Mouse (Mus musculus) spleen, postnatal 36 days (tissue): Measurements from ENCODE around the gene 2010109A12Rik.

ENCODE experiments used
- DNase-seq, 2 experiments: peaks; one replicate each; pipeline ENCODE4 v3.0.0; 2022; ENCODE audit warnings: low spot score in 2 of 2, mixed read lengths in 1 of 2

Gene 2010109A12Rik

DNA sequence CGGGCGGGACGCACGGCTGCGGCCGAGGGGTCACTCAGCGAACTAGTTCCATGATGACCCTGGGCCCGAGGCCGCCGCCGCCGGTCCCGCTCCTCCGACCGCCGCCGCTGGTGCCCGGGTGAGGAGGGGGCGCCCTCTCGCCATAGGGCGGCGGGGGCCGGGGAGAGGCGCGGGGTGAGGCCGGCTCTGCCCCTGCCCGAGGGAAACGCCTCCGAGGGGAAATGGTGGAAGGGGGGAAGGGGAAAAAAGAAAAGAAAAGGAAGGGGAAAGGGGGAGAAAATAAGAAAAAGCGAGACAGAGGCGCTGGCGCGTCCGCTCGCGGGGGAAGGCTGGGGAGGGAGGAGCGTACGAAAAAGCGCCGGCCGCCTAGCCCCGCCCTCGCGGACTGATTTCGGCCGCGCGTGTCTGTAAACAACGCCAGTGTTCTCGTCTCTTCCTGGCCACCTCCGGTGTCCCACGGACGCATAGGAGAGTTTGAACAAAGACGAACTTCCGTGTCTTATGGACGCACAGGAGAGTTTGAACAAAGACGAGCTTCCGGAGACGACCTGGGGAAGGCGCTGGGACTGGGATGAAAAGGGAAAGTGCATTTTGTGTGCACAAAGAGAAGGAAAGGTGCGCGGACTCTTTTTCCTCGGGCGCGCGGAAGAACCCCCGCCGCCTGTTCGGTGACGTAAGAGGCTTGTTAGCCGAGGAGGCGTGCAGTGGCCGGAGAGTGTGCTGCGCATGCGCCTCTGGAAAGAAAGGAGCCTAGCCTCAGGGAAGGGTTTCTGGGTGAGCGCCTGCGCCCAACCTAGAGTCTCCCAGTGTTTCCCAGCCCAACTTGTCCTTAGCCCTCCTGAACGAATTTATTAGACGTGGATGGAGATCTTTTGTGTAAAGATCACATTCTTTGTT lies at the start of gene 2010109A12Rik, which contains the start of gene Ccni:
Gene 2010109A12Rik (plus strand): TSS at position 410 of the 897 bp plus-strand sequence.
Gene Ccni (minus strand): TSS at position 387 of the 897 bp plus-strand sequence.
- peak; percentile 93 to 94 for DNase-seq

DNA sequence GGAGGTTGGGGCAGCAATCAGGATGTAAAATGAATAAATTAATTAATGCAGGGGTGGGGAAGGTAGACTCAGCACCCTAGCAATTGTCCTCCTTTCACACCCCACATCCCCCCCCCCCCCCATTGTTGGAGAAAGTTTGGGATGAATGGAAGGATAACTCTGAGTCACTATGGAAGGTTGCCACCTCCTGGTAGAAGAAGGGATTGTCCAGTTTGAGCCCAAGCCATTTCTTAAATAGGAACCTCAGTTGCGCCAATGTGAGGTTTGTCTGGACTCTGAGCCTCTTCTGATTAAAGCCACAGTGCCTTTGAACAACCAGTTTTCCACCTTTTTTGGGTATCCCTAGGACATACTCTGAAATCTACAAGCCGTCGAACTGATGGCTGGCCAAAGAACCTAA lies 42.8 kb upstream of the 2010109A12Rik start:
- DNase-seq = no peak

DNA sequence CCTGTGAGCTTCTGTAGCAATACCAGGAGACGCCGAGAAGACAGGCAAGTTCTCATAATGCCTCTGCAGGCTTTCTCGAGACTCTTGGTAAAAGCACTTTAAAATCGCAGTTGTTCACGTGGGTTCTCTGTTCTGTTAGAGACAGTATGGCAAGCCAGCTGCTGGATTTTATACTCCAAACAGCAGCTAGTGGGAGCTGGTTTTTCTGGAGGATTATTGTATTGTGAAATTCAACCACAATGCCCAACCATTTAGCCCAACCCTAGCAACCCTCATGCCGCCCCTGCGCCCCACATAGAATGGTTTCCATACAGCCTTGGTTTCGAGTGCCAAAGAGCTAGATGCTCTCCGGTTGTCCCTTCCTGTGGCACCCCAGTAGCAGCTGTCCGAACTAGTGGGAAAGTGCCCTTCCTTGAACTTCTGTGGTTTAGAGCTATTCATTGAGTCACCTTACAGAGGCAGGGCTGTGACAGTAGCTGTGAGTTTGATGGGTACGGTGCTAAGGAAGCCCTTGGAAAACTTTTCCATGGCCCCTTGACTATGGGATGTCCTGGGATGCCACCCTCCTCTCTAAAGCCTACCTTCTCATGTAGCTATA lies 38.3 kb upstream of the 2010109A12Rik start:
- no peak for DNase-seq

DNA sequence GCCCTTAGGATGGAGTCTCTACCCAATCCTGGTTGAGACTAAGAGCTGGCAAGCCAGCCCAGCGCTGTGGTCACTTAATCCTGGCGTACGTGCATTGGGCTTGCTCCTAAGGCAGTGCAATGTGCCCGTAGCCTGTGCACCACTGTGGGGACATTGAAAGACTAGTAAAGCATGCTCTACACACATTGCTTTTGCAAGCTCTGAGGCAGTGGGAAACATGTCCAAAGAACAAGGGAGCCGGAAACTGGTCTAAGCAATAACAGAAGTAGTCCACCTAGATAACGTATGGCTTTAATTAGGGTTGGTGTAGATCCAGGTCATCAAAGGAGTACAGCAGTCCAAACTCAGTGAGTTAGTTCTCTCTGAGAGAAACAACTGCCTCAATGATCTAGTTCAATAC lies 37.7 kb upstream of the 2010109A12Rik start:
- no peak for DNase-seq

GRCm38 (mm10) chr5:93171420-93171819 lies 34.9 kb upstream of the 2010109A12Rik start:
- no peak for DNase-seq

GRCm38 (mm10) chr5:93172536-93172935 lies 33.8 kb upstream of the 2010109A12Rik start:
- DNase-seq = no peak

DNA sequence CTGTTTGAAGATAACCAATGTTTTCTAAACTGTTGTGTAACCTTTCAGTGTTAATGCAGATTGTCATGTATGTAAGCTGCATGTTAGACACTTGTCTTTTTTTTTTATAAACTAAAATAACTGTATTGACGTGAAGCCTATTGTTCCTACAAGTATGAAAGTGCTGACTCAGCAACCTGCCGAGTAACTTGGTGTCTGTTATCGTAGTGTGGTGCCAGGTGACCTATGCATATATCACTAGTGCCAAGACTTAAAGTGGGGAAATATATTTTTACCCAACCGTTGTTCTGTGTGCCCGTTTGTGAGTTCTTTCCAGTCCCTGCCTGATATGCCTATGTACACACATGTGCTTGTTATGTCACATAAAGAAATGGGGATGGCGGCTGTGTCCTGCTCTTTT lies 31.6 kb upstream of the 2010109A12Rik start:
- DNase-seq = no peak

GRCm38 (mm10) chr5:93178616-93179015 lies 27.7 kb upstream of the 2010109A12Rik start:
- no peak for DNase-seq

GRCm38 (mm10) chr5:93180252-93180651 lies 26.1 kb upstream of the 2010109A12Rik start:
- DNase-seq = peak in 1 of 2 experiments; percentile 11

DNA sequence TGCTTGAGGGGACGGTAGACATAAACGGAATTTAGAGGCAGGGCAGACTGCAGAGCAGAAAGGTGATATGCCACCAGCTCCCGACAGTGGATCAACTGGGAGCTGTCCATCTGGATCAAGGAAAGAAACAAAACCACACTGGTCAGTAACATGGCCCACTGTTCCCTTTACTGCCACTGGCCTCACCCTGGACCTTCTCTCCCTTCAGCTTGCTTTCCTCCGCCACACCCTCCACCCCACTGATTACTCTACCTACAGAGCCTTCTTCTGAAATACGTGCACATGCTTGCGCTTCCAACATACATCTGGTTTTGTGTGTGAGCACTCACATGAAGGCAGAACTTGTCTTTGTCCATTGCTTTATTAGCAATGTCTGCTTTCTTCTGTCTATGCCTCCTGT lies 23.0 kb upstream of the 2010109A12Rik start:
- no peak for DNase-seq

- DNase-seq = no peak
These were observed 21.8 kb upstream of the 2010109A12Rik start for GRCm38 (mm10) chr5:93184548-93184947.

DNA sequence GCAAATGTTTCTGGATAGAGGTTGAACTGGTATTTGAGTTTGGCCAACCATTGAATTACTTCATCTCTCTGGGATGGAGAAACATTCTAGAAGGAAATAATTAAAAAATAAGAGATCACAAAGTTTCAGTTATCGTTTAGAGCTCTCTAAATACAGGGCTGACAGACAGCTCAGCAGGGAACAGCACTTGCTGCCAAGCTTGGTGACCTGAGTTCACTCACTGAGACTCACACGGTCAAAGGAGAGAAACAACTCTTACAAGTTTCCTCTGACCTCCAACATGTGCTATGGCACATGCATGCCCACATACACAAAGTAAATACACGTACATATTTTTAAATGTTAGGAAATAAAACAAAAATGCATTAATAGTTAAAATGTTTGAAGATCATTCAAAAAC lies 16.7 kb upstream of the 2010109A12Rik start:
- no peak for DNase-seq

DNA sequence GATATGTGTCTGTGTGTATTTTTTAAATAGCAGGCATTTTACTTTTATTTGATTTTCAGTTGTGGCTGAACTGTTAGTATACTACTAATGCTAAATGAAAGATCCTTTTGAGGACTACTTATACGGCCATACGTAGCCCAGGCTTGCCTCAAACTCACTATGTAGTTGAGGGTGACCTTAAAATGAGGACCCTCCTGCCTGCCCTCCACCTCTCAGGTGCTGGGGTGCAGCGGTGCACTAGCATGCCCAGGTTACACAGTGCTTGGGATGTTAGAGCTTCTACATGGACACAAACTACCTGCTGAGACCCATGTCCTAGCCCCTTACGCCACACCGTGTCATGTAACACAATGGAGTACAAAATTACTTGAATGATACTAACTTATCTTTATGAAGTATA lies 15.9 kb upstream of the 2010109A12Rik start:
- no peak for DNase-seq

DNA sequence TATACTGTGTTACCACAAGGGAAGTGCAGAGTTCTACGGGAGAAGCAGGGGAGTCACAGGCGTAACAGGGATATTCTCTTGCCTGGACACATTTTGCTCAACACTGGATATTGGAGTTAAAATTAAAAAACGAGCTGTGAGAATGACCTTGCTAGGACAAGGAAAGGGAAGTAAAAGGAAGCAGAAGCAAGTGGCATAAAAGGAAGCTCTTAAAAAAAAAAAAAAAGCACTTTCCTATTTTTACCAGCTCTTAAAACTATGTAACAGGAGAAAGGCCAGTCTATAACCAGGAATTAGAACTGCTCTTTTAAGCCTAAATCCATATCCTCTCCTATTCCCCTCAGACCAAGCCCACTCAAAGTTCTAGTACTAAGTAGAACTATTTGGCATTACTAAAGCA lies 8.1 kb upstream of the 2010109A12Rik start:
- no peak for DNase-seq

GRCm38 (mm10) chr5:93201181-93201580 lies 5.1 kb upstream of the 2010109A12Rik start:
- DNase-seq = no peak

DNA sequence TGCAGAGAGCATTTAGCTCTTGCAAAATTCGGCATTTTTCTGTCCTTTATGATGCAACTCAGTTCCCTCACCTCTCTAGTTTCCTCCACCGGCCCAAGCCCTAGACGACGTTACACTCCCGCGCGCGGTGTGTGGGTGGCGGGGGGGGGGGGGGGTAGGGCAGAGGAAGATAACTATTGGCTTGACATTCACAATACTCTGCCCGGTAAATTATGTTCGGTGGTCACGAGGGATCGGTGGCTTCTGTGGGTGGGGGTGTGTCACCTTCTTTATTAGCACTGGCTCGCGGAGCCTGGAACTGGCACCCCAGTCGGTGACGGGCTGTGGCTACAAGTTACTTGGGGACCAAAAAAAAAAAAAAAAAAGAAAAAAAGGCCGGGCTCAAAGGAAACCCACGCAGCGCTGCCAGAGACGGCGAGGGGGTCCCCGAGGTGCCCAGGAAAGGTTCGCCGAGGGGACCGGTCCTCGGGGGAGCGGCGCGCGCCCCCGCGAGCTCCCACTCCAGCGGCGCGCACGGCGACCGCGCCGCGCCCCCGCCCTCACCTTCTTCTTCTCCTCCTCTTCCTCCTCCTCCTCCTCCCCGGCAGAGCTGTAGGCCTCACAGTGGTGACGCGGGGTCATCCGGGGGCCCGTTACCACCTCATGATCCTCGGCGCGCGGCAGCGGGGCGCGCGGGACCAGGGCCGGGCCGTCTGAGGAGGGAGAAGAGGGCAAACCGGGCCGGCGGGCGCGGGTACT lies 778 bp upstream of the 2010109A12Rik start:
- DNase-seq = peak; percentile 63 to 69

DNA sequence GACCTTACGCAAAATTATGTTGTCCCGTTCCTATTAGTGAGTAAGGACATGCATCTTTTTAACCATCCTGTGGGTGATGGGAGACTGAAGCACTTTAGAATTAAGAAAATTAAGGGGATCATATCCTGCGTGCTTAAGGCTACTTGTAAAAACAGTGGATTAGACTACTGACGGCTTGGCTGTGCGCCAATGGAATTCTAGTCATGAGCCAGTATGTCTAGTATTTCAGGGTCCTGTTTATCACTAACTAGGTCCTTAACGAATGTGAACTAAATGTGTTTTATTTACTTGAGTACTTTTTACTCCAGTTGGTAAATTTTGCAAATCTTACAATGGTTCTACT lies 659 bp downstream of the 2010109A12Rik start:
- DNase-seq = peak in 1 of 2 experiments; percentile 43

GRCm38 (mm10) chr5:93207555-93207954 lies 1.2 kb downstream of the 2010109A12Rik start:
- peak; percentile 12 for DNase-seq

GRCm38 (mm10) chr5:93218375-93218774 lies 12.1 kb downstream of the 2010109A12Rik start:
- no peak for DNase-seq

DNA sequence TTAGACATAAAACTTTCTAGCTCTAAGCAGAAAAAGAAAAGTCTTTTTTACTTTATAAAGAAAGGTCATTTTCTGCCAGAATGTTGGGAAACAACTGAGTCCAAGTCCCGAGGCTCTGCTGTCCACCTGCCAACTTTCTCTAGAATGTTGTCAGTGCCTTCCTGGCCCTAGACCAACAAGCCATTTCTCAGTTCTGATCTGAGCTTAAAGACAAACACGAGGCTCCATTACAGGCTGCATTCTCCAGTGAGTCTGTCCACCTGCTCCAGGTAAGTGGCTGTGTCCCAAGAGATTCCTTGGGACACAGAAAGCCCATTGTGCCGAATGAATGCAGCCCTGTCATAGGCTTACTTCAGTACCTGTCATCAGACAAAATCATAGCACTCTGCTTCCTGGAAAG lies 15.3 kb downstream of the 2010109A12Rik start:
- no peak for DNase-seq

DNA sequence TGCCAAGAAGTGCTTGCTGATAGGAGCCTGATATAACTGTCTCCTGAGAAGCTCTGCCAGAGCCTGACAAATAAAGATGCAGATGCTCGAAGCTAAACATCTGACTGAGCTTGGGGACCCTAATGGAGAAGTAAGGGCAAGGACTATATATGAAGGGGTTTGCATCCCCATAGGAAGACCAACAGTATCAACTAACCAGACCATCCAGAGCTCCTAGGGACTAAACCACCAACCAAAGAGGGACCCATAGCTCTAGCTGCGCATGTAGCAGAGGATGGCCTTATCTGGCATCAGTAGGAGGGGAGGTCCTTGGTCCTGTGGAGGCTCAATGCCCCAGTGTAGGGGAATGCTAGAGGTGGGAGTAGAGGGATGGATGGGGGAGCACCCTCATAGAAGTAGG lies 18.2 kb downstream of the 2010109A12Rik start:
- DNase-seq = no peak

DNA sequence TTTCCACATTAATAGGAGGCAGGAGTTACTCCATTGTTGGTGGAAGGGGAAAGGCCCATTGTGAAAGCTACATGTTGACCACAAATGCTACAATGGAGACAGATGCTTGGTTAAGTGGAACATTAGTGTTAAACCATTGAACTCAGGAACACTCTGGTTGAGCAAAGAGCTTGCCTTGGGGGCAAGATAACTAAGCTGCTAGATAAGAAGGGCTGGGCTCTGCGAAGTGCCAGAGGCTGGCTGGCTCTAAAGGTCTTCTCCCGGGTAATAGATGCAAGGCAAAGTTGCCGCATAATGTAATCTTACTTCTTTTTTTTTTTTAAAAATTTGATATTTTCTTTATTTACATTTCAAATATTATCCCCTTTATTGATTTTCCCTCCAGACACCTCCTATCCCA lies 20.8 kb downstream of the 2010109A12Rik start:
- DNase-seq = no peak
